Mouse (Mus musculus) fibroblast of lung, adult 2 months (primary cell): ENCODE data around the gene B020011L13Rik.
"Not testable (repeated sequence)": the region's sequence is repeated elsewhere in the genome, so short reads cannot be mapped to it uniquely, and the experiment has no call there.

ENCODE experiments used
- DNase-seq: peaks from one replicate; pipeline ENCODE4 v3.0.0-alpha.2; 2011; ENCODE audit warnings: low read depth

B020011L13Rik gene

GRCm38 (mm10) chr1:117780833-117781232 is at the start of gene B020011L13Rik:
TSS of gene B020011L13Rik (plus strand) at chr1:117781133.
- not testable (repeated sequence) for DNase-seq

- not testable (repeated sequence) for DNase-seq
Observed at GRCm38 (mm10) chr1:117816271-117816670, 35.3 kb downstream of the B020011L13Rik start.

- DNase-seq = not testable (repeated sequence)
Observed at GRCm38 (mm10) chr1:117829781-117830180, 48.8 kb downstream of the B020011L13Rik start, which contains the start of gene Gm28360. TSS of gene Gm28360 (plus strand) at chr1:117830081.

- DNase-seq = not testable (repeated sequence)
Observed at GRCm38 (mm10) chr1:117851718-117852117, 70.8 kb downstream of the B020011L13Rik start.
